Mouse (Mus musculus) retina, postnatal 1 day (tissue): ENCODE measurements around the gene Lsm12.

ENCODE experiments used
- DNase-seq: peaks from one replicate; pipeline ENCODE4 v3.0.0-alpha.2; 2012

Gene Lsm12

DNA sequence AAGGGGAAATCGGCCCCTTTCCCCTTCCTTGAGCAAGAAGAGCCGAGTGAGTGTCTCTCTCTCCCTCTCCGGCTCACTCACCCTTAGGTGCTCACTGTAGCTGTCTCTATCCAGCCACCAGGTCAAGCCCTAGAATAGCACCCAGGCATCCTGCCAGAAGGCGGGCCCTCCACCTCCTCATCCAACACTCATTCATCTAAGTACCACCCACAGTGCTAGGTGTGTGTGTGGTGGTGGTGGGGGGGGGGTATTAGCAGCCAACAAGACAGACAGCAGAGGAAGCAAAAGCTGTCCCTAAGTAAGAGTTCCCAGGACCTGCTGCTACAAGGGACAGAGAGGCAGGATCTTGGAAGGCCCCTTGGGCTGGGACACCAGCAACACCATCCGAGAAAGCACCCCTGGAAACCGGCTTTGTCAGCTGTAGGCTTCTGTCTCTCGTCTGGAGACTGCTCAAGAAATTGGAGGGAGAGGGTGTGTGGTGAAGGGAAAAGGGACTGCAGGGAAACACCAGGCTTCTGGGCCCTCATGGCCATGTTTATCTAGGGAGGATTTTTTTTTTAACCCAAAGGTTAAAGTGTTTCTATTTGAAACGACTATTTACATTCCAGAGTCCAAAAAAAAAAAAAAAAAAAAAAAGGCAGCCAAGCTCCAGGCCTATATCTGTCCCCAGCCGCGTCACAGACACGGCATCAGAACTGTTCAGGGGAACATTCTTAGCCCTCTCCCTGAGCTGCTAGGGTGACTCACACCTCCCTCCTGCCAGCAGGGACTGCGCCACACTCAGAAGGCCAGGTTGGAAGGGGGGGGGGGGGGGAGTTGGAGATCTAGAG lies 31.2 kb upstream of the Lsm12 start:
- DNase-seq = no peak

DNA sequence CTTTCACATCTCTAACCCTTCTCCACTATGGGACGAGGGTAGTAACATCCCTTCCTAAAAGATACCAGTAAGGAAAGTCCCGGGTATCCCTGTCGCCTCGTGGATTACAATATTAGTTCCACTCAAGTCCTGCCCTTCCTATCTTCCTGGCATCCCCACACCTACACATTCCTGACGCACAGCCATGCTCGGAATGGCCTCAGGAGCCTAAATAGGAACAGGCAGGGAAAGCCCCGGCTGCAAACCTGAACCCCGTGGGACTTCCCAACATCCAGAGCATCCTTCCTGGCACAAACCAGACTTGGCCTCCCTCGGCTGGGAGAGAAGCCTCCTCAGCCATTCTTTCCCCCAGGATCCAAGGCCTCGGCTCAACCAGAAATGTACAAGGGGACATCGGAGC lies 30.4 kb upstream of the Lsm12 start:
- DNase-seq = no peak

- DNase-seq = no peak
These were observed 29.5 kb upstream of the Lsm12 start for GRCm38 (mm10) chr11:102214430-102215156.

GRCm38 (mm10) chr11:102211936-102212341 lies 26.8 kb upstream of the Lsm12 start:
- DNase-seq = no peak

- no peak for DNase-seq
These were observed 25.9 kb upstream of the Lsm12 start for GRCm38 (mm10) chr11:102211011-102211410.

GRCm38 (mm10) chr11:102210185-102210584 lies 25.1 kb upstream of the Lsm12 start:
- no peak for DNase-seq

DNA sequence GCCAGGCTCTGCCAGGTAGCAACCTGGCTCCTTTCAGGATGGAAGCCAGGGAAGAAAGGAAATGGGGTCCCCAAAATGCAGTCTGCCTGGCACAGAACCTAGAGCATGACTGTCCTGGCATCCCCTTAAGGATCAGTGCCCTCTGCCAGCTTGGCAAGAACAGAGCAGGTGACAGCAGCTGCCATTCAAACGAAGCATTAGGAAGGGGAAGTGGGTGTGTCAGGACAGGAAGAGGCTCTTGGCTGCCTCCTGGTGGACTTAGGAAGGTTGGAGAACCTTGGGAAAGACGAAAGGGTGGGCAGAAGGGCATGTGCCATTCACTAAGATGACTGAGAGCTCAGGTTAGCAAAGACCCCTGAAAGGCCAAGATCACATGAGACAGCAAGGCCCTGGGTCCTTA lies 24.6 kb upstream of the Lsm12 start:
- peak; percentile 78 for DNase-seq

DNA sequence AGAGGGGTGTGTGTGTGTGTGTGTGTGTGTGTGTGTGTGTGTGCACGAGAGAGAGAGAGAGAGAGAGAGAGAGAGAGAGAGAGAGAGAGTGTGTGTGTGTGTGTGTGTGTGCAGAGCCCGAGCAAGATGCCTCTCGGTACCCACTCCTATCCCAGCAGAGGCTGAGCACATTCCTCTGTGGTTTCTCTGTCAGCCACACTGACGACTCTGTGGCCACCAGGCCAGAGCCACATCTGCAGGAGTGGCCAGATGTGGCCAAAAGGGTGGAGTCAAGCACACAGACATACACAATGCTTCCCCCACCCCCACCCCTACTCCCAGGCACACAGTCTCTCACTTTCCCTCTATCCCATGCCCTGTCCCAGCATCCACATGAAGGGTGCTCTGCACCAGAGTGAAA lies 23.8 kb upstream of the Lsm12 start:
- DNase-seq = no peak

- DNase-seq = peak; percentile 74
These were observed 23.0 kb upstream of the Lsm12 start for GRCm38 (mm10) chr11:102207825-102208777.

GRCm38 (mm10) chr11:102206481-102206880 lies 21.4 kb upstream of the Lsm12 start:
- peak; percentile 31 for DNase-seq

- no peak for DNase-seq
These were observed 16.3 kb upstream of the Lsm12 start for GRCm38 (mm10) chr11:102201408-102201821.

GRCm38 (mm10) chr11:102199856-102200255 lies 14.8 kb upstream of the Lsm12 start:
- no peak for DNase-seq

GRCm38 (mm10) chr11:102198245-102198644 lies 13.1 kb upstream of the Lsm12 start:
- no peak for DNase-seq

GRCm38 (mm10) chr11:102196018-102196797 lies 11.1 kb upstream of the Lsm12 start:
- DNase-seq = no peak

DNA sequence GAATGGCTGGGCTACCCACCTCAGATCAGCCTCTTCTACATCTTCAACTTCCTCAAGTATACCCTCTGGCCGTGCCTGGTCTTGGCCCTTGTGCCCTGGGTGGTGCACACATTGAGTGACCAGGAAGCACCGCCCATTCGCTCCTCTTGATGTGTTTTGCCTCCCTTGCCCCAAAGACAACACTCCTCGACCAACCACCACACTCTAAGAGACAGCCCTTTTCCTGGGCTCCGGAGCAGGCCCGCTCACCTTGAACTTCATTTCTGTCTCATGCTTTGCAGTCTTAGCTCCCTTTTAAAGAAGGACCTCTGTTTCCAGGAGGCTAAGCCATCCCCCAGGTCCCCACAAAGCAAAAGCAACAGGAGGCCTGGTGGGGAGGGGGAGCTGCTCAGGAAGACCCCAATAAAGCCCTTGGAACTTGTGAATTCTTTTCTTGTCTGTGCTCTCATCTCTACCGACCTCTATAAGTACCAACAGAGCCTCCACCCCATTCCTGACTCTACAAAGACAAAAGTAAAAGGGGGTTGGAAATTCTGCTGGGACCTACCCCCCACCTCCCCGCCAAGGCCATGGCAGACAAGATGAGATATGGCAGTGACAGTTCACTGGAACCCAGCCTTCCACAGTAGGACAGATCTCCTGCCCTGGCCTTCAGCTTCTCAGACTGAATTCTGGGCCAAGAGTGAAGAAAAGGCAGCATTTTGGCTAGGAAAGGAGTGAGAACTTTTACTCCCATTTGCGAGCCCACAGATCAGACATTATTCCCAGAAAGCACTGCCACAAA lies 8.8 kb upstream of the Lsm12 start:
- no peak for DNase-seq

DNA sequence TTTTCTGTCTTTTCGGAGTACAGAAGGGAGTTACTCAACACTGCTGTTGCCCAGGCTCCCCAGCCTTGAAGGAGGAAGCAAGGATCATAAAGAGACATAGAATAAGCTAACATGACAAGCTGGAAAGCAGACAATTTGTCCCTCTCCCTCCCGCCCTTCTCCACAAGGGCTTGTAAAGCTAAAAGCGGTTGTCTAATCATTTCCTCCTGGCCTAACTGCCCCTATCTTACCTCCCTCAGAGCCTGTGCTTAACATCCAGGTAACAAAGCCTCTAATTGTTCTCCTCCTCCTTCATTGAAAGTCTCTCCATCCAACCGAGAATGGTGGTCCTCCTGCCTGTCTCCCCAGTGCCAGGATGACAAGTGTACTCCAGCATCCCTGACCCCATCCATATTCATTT lies 5.8 kb upstream of the Lsm12 start:
- DNase-seq = no peak

- DNase-seq = peak; percentile 96
These were observed 4.7 kb upstream of the Lsm12 start, which contains the start of gene G6pc3 for GRCm38 (mm10) chr11:102189461-102190436. TSS of gene G6pc3 (plus strand) at chr11:102189620.

GRCm38 (mm10) chr11:102188980-102189379 lies 3.9 kb upstream of the Lsm12 start:
- DNase-seq = no peak

DNA sequence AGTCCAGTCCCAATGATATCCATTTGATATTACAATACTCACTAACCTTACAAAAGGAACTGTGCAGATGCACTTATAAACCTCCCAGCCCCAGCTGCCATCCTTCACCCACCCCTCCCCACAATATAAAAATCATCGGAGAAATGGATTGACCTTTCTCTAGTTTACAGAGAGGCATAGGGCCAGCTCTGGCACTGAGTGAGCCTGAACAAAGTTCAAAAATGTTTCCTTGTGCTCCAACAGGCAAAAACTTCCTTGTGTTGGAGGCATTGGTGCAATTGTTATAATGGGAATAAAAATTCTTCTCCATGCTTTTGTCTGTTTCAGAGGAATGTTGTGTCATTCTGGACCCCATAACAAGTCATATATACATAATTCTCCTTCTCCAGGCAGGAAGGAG lies 1.1 kb upstream of the Lsm12 start:
- DNase-seq = no peak

DNA sequence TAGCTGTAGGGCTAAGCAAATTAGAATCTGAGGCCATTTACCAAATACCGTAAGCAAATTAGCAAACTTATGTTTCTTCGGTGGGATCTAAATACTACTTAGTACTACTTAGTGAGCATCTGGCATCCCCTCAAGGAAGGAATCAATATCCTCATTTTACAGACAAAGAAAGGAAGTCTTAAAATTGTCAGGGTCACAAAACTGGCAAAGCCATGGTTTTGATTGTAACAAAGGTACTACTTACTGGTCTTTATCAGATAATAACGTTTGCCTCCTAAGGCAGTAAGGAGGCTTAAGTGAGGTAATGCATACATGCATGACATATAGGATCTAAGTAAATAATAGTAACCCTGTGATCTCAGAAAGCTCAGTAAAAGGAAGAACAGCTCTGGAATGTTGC lies 581 bp upstream of the Lsm12 start:
- no peak for DNase-seq
